Mouse (Mus musculus) CD8-positive naive resting alpha-beta T cell, adult 2 months (primary cell): ENCODE measurements around the gene 9130023H24Rik.

ENCODE experiments used
- DNase-seq, 2 experiments: peaks; one replicate each; pipeline ENCODE4 v3.0.0; 2022; ENCODE audit warnings: low read depth in 2 of 2, low spot score in 2 of 2

The 9130023H24Rik gene

GRCm38 (mm10) chr7:128237927-128238778 is at the start of gene 9130023H24Rik:
Gene 9130023H24Rik (minus strand): TSS chr7:128238031.
- DNase-seq, result peak; percentile 99 to 100

- DNase-seq, result no peak
Measured at GRCm38 (mm10) chr7:128285060-128285459, 47.2 kb upstream of the 9130023H24Rik start.

GRCm38 (mm10) chr7:128284047-128284446 is 46.2 kb upstream of the 9130023H24Rik start:
- DNase-seq, result no peak

- DNase-seq, result no peak
Measured at GRCm38 (mm10) chr7:128282532-128283244, 44.9 kb upstream of the 9130023H24Rik start.

- no peak for DNase-seq
Measured at GRCm38 (mm10) chr7:128281765-128282164, 43.9 kb upstream of the 9130023H24Rik start.

GRCm38 (mm10) chr7:128279750-128280149 is 41.9 kb upstream of the 9130023H24Rik start:
- no peak for DNase-seq

GRCm38 (mm10) chr7:128276051-128276450 is 38.2 kb upstream of the 9130023H24Rik start:
- DNase-seq, result no peak

GRCm38 (mm10) chr7:128271496-128271895 is 33.7 kb upstream of the 9130023H24Rik start:
- DNase-seq, result no peak

- DNase-seq, result no peak
Measured at GRCm38 (mm10) chr7:128270431-128270850, 32.6 kb upstream of the 9130023H24Rik start.

GRCm38 (mm10) chr7:128267813-128268212 is 30.0 kb upstream of the 9130023H24Rik start:
- no peak for DNase-seq

- DNase-seq, result no peak
Measured at GRCm38 (mm10) chr7:128267391-128267790, 29.6 kb upstream of the 9130023H24Rik start.

GRCm38 (mm10) chr7:128266056-128266455 is 28.2 kb upstream of the 9130023H24Rik start:
- DNase-seq, result no peak

- DNase-seq, result no peak
Measured at GRCm38 (mm10) chr7:128265411-128265810, 27.6 kb upstream of the 9130023H24Rik start, which contains the start of gene Slc5a2. Gene Slc5a2 (plus strand): TSS chr7:128265657.

- DNase-seq, result no peak
Measured at GRCm38 (mm10) chr7:128256783-128257334, 19.0 kb upstream of the 9130023H24Rik start.

- no peak for DNase-seq
Measured at GRCm38 (mm10) chr7:128255757-128256156, 17.9 kb upstream of the 9130023H24Rik start.

- no peak for DNase-seq
Measured at GRCm38 (mm10) chr7:128254978-128255377, 17.1 kb upstream of the 9130023H24Rik start.

GRCm38 (mm10) chr7:128252609-128253008 is 14.8 kb upstream of the 9130023H24Rik start:
- peak in 1 of 2 experiments; percentile 36 for DNase-seq

- DNase-seq, result no peak
Measured at GRCm38 (mm10) chr7:128251946-128252345, 14.1 kb upstream of the 9130023H24Rik start.

GRCm38 (mm10) chr7:128249998-128250397 is 12.2 kb upstream of the 9130023H24Rik start:
- DNase-seq, result no peak

- no peak for DNase-seq
Measured at GRCm38 (mm10) chr7:128248081-128249042, 10.5 kb upstream of the 9130023H24Rik start.
